Mouse (Mus musculus) limb, embryonic 10.5 days (tissue): ENCODE data around the gene Pp2d1. TPM values are rescaled to one million over a fixed set of nuclear protein-coding genes. Genes with fewer than 3 reads are reported as not detected.
"Not testable (repeated sequence)": the region's sequence is repeated elsewhere in the genome, so short reads cannot be mapped to it uniquely, and the experiment has no call there.

Experiments
- DNase-seq: peaks from one replicate; pipeline ENCODE4 v3.0.0-alpha.2; 2017; ENCODE audit warnings: low spot score
- H3K27ac ChIP-seq: fragments of 300-500 bp; sonication (generic); 2 replicates; pipeline ENCODE4 v1.5.1; 2016; ENCODE audit warnings: mild to moderate bottlenecking
- H3K27me3 ChIP-seq: fragments of 300-500 bp; sonication (generic); 2 replicates; pipeline ENCODE4 v1.6.1; 2016; ENCODE audit warnings: low read depth, mild to moderate bottlenecking; ENCODE audit not compliant: poor library complexity, severe bottlenecking
- H3K36me3 ChIP-seq: fragments of 300-500 bp; sonication (generic); 2 replicates; pipeline ENCODE4 v1.6.1; 2016; ENCODE audit warnings: mild to moderate bottlenecking, moderate library complexity
- H3K4me1 ChIP-seq: fragments of 300-500 bp; sonication (generic); 2 replicates; pipeline ENCODE4 v1.6.1; 2016
- H3K4me3 ChIP-seq: fragments of 300-500 bp; sonication (generic); 2 replicates; pipeline ENCODE4 v1.5.1; 2016; ENCODE audit warnings: mild to moderate bottlenecking, moderate library complexity
- H3K9me3 ChIP-seq: fragments of 300-500 bp; sonication (generic); replicated peaks from 2 replicates; pipeline ENCODE4 v1.6.1; 2016; ENCODE audit warnings: mild to moderate bottlenecking
- WGBS: fragments of 180-500 bp; shearing (Covaris S2); methylation state at CpG from one replicate; pipeline ENCODE4 v1.1.7; 2016; 5-methylcytosine and 5-hydroxymethylcytosine counted together
- polyA plus RNA-seq: library from polyadenylated mRNA; unstranded; fragments of >200 nt; fragmentation: Nextera tagmentation; extraction: Ambion mirVana; gene quantifications from 2 replicates; pipeline ENCODE4 v1.2.1, GENCODE M21; 2016

Gene Pp2d1
- polyA plus RNA-seq: 0.24 and 0.49 TPM in 2 replicates

GRCm38 (mm10) chr17:53539351-53539750 is at the start of gene Pp2d1:
TSS of gene Pp2d1 (minus strand) at chr17:53539451.
- WGBS: 80% methylated on average over 2 of the region's 2 CpGs

DNA sequence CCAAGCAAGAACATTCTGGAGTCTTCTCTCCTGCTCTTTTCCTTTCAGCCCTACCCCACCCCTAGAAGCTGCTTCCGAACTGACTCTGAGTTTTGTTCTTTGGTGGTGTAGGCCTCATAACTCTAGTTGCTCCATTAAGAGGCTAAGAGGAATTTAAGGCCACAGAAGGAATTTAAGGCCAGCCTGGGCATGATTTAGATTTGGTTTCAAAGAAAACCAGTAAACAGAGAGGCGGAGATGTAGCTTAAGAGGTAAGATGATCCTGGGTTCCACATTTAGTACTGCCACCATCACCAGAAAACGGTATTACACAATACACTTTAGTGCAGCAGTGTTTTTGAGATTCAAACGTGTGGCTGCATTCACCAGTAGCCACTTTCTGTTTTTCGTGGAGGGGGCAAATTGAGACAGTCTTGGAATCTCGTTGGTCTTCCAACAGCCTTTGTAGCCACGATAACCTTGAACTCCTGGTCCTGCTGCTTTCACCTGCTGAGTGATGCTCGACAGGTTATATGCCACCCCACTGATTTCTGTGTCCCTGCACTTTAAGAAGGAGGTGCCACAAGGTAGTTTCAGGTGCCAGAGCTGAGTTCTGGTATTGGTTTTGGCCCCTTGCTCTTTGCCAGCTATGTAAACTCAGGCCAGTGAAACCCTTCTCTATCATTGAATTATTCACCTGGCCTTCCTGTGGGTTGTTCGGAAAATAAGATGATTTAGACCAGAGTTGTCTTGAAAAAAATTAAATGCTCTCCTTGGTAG is 49.0 kb upstream of the Pp2d1 start:
- no peak overlapping the region for H3K4me3 ChIP-seq
- no peaks in the 10 kb centered on the region for H3K4me1 ChIP-seq
- WGBS: 82% methylated on average over 9 of the region's 9 CpGs
- H3K27me3 ChIP-seq: no peaks in the 10 kb centered on the region
- no peaks in the 10 kb centered on the region for H3K9me3 ChIP-seq
- no peaks in the 10 kb centered on the region for H3K36me3 ChIP-seq
- no peak overlapping the region for H3K27ac ChIP-seq
- DNase-seq: no peak

More at GRCm38 (mm10) chr17:53539351-53539750, at the start of gene Pp2d1:
- not testable (repeated sequence) for H3K36me3 ChIP-seq, H3K27ac ChIP-seq, DNase-seq, H3K27me3 ChIP-seq, H3K9me3 ChIP-seq, H3K4me3 ChIP-seq, H3K4me1 ChIP-seq

GRCm38 (mm10) chr17:53587074-53587851 is 48.0 kb upstream of the Pp2d1 start:
- Histone ChIP-seq H3K9me3 (no peaks in the 10 kb centered on the region), H3K4me1 (no peaks in the 10 kb centered on the region; the same call in 1 of the 2 replicates), H3K4me3 (no peak overlapping the region), H3K36me3 (no peaks in the 10 kb centered on the region), H3K27me3 (no peaks in the 10 kb centered on the region), H3K27ac (no peak overlapping the region)
- no peak for DNase-seq
- 87% methylated on average over 14 of the region's 14 CpGs for WGBS

- WGBS: 92% methylated on average over 11 of the region's 11 CpGs
- H3K4me3 ChIP-seq: no peak overlapping the region
- no peaks in the 10 kb centered on the region for H3K9me3 ChIP-seq
- no peak for DNase-seq
- no peaks in the 10 kb centered on the region for H3K36me3 ChIP-seq
- no peak overlapping the region for H3K27ac ChIP-seq
- H3K27me3 ChIP-seq: no peaks in the 10 kb centered on the region
- peaks cover under 1% of the 10 kb centered on the region for H3K4me1 ChIP-seq
These were observed 44.8 kb upstream of the Pp2d1 start for GRCm38 (mm10) chr17:53583846-53584579.

- H3K27ac ChIP-seq: no peak overlapping the region
- no peaks in the 10 kb centered on the region for H3K36me3 ChIP-seq
- H3K4me3 ChIP-seq: no peak overlapping the region
- WGBS: 90% methylated on average over 7 of the region's 7 CpGs
- no peaks in the 10 kb centered on the region for H3K9me3 ChIP-seq
- peaks cover 8% of the 10 kb centered on the region for H3K4me1 ChIP-seq
- H3K27me3 ChIP-seq: no peaks in the 10 kb centered on the region
- no peak for DNase-seq
These were observed 43.6 kb upstream of the Pp2d1 start for GRCm38 (mm10) chr17:53582805-53583204.

GRCm38 (mm10) chr17:53582026-53582585 is 42.9 kb upstream of the Pp2d1 start:
- 68% methylated on average over 4 of the region's 4 CpGs for WGBS
- no peak overlapping the region for H3K27ac ChIP-seq

GRCm38 (mm10) chr17:53580237-53580636 is 41.0 kb upstream of the Pp2d1 start:
- WGBS: 68% methylated on average over 3 of the region's 3 CpGs
- Histone ChIP-seq H3K9me3 (no peaks in the 10 kb centered on the region), H3K27me3 (no peaks in the 10 kb centered on the region), H3K4me1 (peaks cover 8% of the 10 kb centered on the region), H3K27ac (no peak overlapping the region), H3K4me3 (no peak overlapping the region), H3K36me3 (no peaks in the 10 kb centered on the region)
- DNase-seq: no peak

More at GRCm38 (mm10) chr17:53582026-53582585, 42.9 kb upstream of the Pp2d1 start:
- Histone ChIP-seq H3K27me3 (no peaks in the 10 kb centered on the region), H3K4me1 (peaks cover 8% of the 10 kb centered on the region), H3K36me3 (no peaks in the 10 kb centered on the region), H3K9me3 (no peaks in the 10 kb centered on the region), H3K4me3 (no peak overlapping the region)
- no peak for DNase-seq

GRCm38 (mm10) chr17:53579612-53580011 is 40.4 kb upstream of the Pp2d1 start:
- H3K36me3 ChIP-seq: no peaks in the 10 kb centered on the region
- no peak overlapping the region for H3K27ac ChIP-seq
- H3K27me3 ChIP-seq: no peaks in the 10 kb centered on the region
- no peaks in the 10 kb centered on the region for H3K9me3 ChIP-seq
- no peak overlapping the region for H3K4me3 ChIP-seq
- peaks cover 8% of the 10 kb centered on the region for H3K4me1 ChIP-seq
- WGBS: 66% methylated on average over 4 of the region's 4 CpGs
- DNase-seq: no peak

- no peaks in the 10 kb centered on the region for H3K9me3 ChIP-seq
- no peak overlapping the region for H3K27ac ChIP-seq
- no peaks in the 10 kb centered on the region for H3K27me3 ChIP-seq
- H3K36me3 ChIP-seq: no peaks in the 10 kb centered on the region
- 68% methylated on average over 9 of the region's 9 CpGs for WGBS
- H3K4me1 ChIP-seq: peaks cover 8% of the 10 kb centered on the region
- no peak for DNase-seq
- no peak overlapping the region for H3K4me3 ChIP-seq
These were observed 39.5 kb upstream of the Pp2d1 start for GRCm38 (mm10) chr17:53578776-53579175.

DNA sequence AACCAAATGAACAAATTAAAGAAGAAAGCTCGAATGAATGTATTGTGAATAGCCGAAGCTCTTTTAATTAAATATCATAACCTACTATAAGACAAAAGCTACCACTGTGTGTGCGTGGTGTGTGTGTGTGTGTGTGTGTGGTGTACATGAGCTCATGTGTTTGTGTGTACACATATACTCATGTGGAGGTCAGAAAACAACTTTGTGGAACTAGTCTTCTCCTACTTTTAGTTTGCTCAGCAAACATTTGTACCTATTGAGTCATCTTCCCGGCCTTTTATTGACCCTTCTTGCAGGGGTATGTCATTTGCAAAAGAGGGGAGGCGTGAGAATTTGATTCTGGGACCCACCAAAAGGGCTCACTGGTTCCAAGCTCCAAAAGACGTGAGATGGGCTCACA is 39.0 kb upstream of the Pp2d1 start:
- Histone ChIP-seq H3K27ac (no peak overlapping the region), H3K27me3 (no peaks in the 10 kb centered on the region), H3K36me3 (no peaks in the 10 kb centered on the region), H3K4me3 (no peak overlapping the region), H3K9me3 (no peaks in the 10 kb centered on the region), H3K4me1 (peaks cover 8% of the 10 kb centered on the region)
- 84% methylated on average over 6 of the region's 6 CpGs for WGBS
- no peak for DNase-seq

DNA sequence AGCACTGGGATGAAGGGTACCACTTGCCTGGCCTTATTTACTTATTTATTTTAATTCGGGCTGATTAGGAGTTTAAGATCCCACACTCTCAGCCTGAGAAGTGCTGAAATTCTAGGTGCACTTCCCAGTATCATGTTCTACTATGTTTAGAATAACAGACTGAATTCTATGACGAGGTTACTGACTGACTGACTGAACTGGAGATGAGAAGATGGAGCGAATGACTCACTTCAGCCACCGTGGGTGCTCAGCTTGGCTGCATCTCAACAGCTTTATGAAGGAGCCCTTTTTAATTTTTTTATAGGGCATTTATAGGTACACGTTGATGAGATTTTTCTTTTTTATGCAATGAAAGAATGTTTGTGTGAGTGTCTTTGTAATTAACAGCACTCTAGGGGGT is 38.5 kb upstream of the Pp2d1 start:
- Histone ChIP-seq H3K27ac (no peak overlapping the region), H3K27me3 (no peaks in the 10 kb centered on the region), H3K4me1 (peaks cover 8% of the 10 kb centered on the region), H3K9me3 (no peaks in the 10 kb centered on the region), H3K36me3 (no peaks in the 10 kb centered on the region), H3K4me3 (no peak overlapping the region)
- WGBS: 84% methylated on average over 5 of the region's 5 CpGs
- no peak for DNase-seq

GRCm38 (mm10) chr17:53577151-53577550 is 37.9 kb upstream of the Pp2d1 start:
- Histone ChIP-seq H3K27me3 (no peaks in the 10 kb centered on the region), H3K36me3 (no peaks in the 10 kb centered on the region), H3K4me3 (no peak overlapping the region), H3K27ac (no peak overlapping the region), H3K4me1 (peaks cover 8% of the 10 kb centered on the region), H3K9me3 (no peaks in the 10 kb centered on the region)
- 97% methylated on average over 2 of the region's 2 CpGs for WGBS
- no peak for DNase-seq
